Mouse (Mus musculus): Measurements from ENCODE around the gene Cnot4. TPM values are rescaled to one million over a fixed set of nuclear protein-coding genes. Genes with fewer than 3 reads are reported as not detected.
A peak's percentile ranks its signal among the peaks of the same experiment; 100 is the strongest.

Gene Cnot4
- polyA plus RNA-seq, 1 experiment from 2014 or later, result 13.7 TPM

- no peak for DNase-seq
- ATAC-seq (ENCODE audit: low read depth), result no peak
- 91% methylated on average over 1 of the region's 1 CpGs for WGBS (ENCODE audit: insufficient replicate concordance)
Measured at GRCm38 (mm10) chr6:35140351-35140750, 6.8 kb upstream of the Cnot4 start.

DNA sequence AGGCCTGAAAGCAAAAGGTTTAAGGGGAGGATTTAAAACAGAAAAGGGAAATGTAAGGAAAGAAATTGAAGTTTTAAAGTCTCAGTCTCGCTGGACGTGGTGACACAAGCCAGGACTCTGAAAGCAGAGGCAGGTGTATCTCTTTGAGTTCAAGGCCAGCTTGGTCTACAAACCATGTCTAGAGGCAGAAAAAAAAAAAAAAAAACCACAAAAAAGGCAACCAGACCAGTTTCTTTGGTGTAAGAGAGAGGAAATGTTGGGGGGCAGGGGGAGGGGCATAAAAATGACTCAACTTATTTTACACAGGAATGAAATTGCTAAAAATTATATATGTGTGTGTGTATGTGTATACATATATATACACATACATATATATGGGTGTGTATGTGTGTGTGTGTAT is 1.3 kb upstream of the Cnot4 start:
- no peaks in the 10 kb centered on the region for H3K36me3 ChIP-seq
- WGBS (ENCODE audit: insufficient replicate concordance), result 59% methylated on average over 2 of the region's 2 CpGs
- H3K4me3 ChIP-seq (replicated peaks), result peak overlapping the region; percentile 96
- H3K4me1 ChIP-seq (replicated peaks), result peaks cover 26% of the 10 kb centered on the region
- peak overlapping the region; percentile 93 for H3K4me2 ChIP-seq
- H3K9me3 ChIP-seq (replicated peaks), result no peaks in the 10 kb centered on the region
- peak overlapping the region; percentile 55 for H3K27ac ChIP-seq
- no peaks in the 10 kb centered on the region for H3K27me3 ChIP-seq
- ATAC-seq (ENCODE audit: low read depth), result no peak
- no peak for DNase-seq
- peak overlapping the region; percentile 75 for H3K9ac ChIP-seq

More at GRCm38 (mm10) chr6:35140351-35140750, 6.8 kb upstream of the Cnot4 start:
- Histone ChIP-seq H3K9ac (no peak overlapping the region), H3K36me3 (no peaks in the 10 kb centered on the region), H3K27me3 (no peaks in the 10 kb centered on the region), H3K4me1 (replicated peaks) (no peaks in the 10 kb centered on the region), H3K9me3 (replicated peaks) (peaks cover 5% of the 10 kb centered on the region; the same call in 1 of the 2 replicates), H3K4me3 (replicated peaks) (no peak overlapping the region), H3K27ac (no peak overlapping the region), H3K4me2 (no peak overlapping the region)

- peak; percentile 92 for ATAC-seq (ENCODE audit: low read depth)
- no peak for DNase-seq
- H3K4me1 ChIP-seq (replicated peaks), result peaks cover 28% of the 10 kb centered on the region
- no peaks in the 10 kb centered on the region; the same call in 1 of the 2 replicates for H3K36me3 ChIP-seq
- no peaks in the 10 kb centered on the region for H3K9me3 ChIP-seq (replicated peaks)
- H3K4me2 ChIP-seq, result peak overlapping the region; percentile 92
- H3K27ac ChIP-seq, result peak overlapping the region; percentile 94
- H3K27me3 ChIP-seq, result no peaks in the 10 kb centered on the region
- H3K4me3 ChIP-seq (replicated peaks), result peak overlapping the region; percentile 96
- under 1% methylated on average over 22 of the region's 25 CpGs for WGBS (ENCODE audit: insufficient replicate concordance)
- H3K9ac ChIP-seq, result peak overlapping the region; percentile 98
Measured at GRCm38 (mm10) chr6:35133246-35133578, 312 bp downstream of the Cnot4 start.

DNA sequence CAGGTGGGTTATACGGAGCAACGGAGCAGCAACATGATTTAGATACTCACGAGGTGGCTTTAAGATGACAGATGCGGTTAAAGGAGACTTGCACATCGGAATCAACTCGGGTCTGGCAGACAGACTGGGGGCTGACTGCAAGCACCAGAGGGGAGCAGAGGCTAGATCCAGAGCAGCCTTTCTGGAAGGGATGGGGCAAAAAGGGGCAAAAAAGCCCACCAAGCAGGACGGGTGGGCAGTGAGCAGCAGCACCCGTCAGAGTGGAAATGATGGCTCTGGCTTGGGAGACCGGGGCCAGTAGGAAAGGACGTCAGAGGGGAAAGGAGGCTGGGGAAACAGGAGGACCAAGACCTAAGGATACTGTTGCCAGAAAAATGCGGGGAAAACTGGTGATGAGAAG is 718 bp downstream of the Cnot4 start:
- 2% methylated on average over 11 of the region's 11 CpGs for WGBS (ENCODE audit: insufficient replicate concordance)
- H3K27ac ChIP-seq, result peak overlapping the region; percentile 94

DNA sequence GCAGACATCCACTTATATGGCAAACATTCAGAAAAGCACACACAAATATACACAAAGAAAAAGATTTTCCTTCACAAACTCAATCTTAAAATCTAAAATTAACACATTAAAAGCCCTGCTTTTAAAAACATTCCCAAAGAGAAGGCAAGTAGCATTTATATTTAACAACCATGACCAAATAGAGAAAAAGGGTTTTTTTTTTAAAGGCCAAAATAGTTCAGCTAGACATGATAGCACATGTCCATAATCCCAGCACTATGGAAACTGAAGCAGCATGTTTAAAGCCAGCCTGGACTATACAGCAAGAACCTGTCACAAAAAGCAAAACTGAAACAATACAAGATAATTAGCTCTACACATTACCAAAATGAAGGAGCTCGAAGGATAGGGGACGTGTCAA is 11.0 kb downstream of the Cnot4 start:
- H3K27ac ChIP-seq, result no peak overlapping the region
- no peak for DNase-seq
- no peak for ATAC-seq (ENCODE audit: low read depth)
- H3K4me2 ChIP-seq, result no peak overlapping the region
- no peak overlapping the region for H3K9ac ChIP-seq
- H3K27me3 ChIP-seq, result no peaks in the 10 kb centered on the region
- 72% methylated on average over 2 of the region's 2 CpGs for WGBS (ENCODE audit: insufficient replicate concordance)
- H3K9me3 ChIP-seq (replicated peaks), result no peaks in the 10 kb centered on the region
- no peak overlapping the region for H3K4me3 ChIP-seq (replicated peaks)
- peaks cover 26% of the 10 kb centered on the region for H3K4me1 ChIP-seq (replicated peaks)
- H3K36me3 ChIP-seq, result no peaks in the 10 kb centered on the region

More for the DNA sequence above, 718 bp downstream of the Cnot4 start:
- Histone ChIP-seq H3K27me3 (no peaks in the 10 kb centered on the region), H3K4me1 (replicated peaks) (peaks cover 28% of the 10 kb centered on the region), H3K4me3 (replicated peaks) (peak overlapping the region; percentile 96), H3K9me3 (replicated peaks) (no peaks in the 10 kb centered on the region), H3K4me2 (peak overlapping the region; percentile 92), H3K36me3 (no peaks in the 10 kb centered on the region; the same call in 1 of the 2 replicates), H3K9ac (peak overlapping the region; percentile 98)
- no peak for DNase-seq
- no peak for ATAC-seq (ENCODE audit: low read depth)

DNA sequence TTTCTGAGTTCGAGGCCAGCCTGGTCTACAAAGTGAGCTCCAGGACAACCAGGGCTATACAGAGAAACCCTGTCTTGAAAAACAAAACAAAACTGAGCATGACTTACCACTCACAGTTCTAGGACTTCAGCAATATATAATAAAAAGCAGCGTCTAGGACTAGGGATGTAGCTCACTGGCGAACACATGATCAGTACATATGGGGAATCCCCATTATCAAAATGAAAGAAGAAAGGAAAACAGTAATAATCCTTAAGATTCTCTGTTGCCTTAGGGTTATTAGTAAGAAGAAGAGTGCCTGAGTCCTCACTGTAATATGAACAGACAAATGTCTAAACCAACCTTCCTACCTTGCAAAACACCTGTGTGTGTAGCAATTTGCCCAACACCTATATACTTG is 11.6 kb downstream of the Cnot4 start:
- Histone ChIP-seq H3K27me3 (no peaks in the 10 kb centered on the region), H3K4me2 (no peak overlapping the region), H3K36me3 (no peaks in the 10 kb centered on the region), H3K9me3 (replicated peaks) (no peaks in the 10 kb centered on the region), H3K4me3 (replicated peaks) (no peak overlapping the region), H3K27ac (no peak overlapping the region), H3K4me1 (replicated peaks) (peaks cover 23% of the 10 kb centered on the region), H3K9ac (no peak overlapping the region)
- 87% methylated on average over 3 of the region's 3 CpGs for WGBS (ENCODE audit: insufficient replicate concordance)
- ATAC-seq (ENCODE audit: low read depth) (no peak), DNase-seq (no peak)

DNA sequence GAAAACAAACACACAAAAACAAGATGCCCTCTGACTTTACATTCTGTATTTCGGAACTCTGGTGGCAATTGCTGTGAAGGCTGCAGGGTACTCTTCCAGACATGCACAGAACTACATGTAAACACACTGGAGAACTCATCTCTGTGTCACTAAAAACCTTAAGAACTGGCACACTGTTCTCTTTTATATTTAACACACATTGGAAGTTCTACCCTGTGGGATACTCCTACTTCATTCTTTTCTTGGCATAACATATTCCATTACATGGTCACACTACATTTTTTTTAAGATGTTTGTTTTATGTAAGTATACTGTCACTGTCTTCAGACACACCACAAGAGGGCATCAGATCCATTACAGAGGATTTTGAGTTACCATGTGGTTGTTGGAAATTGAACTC is 31.1 kb downstream of the Cnot4 start:
- Histone ChIP-seq H3K4me3 (replicated peaks) (no peak overlapping the region), H3K36me3 (peaks cover 5% of the 10 kb centered on the region; the same call in 1 of the 2 replicates), H3K9ac (no peak overlapping the region), H3K27me3 (no peaks in the 10 kb centered on the region), H3K9me3 (replicated peaks) (no peaks in the 10 kb centered on the region), H3K27ac (no peak overlapping the region), H3K4me1 (replicated peaks) (no peaks in the 10 kb centered on the region), H3K4me2 (no peak overlapping the region)
- ATAC-seq (ENCODE audit: low read depth) (no peak), DNase-seq (no peak)
- 87% methylated on average over 1 of the region's 1 CpGs for WGBS (ENCODE audit: insufficient replicate concordance)

- H3K4me3 ChIP-seq (replicated peaks), result no peak overlapping the region
- H3K9me3 ChIP-seq (replicated peaks), result no peaks in the 10 kb centered on the region
- no peak for ATAC-seq (ENCODE audit: low read depth)
- no peak for DNase-seq
- WGBS (ENCODE audit: insufficient replicate concordance), result 84% methylated on average over 3 of the region's 3 CpGs
- H3K27ac ChIP-seq, result no peak overlapping the region
- H3K4me2 ChIP-seq, result no peak overlapping the region
- no peak overlapping the region for H3K9ac ChIP-seq
- peaks cover under 1% of the 10 kb centered on the region; the same call in 1 of the 2 replicates for H3K4me1 ChIP-seq (replicated peaks)
- H3K36me3 ChIP-seq, result peaks cover 16% of the 10 kb centered on the region; the same call in 1 of the 2 replicates
- no peaks in the 10 kb centered on the region for H3K27me3 ChIP-seq
Measured at GRCm38 (mm10) chr6:35084927-35085326, 48.6 kb downstream of the Cnot4 start.

DNA sequence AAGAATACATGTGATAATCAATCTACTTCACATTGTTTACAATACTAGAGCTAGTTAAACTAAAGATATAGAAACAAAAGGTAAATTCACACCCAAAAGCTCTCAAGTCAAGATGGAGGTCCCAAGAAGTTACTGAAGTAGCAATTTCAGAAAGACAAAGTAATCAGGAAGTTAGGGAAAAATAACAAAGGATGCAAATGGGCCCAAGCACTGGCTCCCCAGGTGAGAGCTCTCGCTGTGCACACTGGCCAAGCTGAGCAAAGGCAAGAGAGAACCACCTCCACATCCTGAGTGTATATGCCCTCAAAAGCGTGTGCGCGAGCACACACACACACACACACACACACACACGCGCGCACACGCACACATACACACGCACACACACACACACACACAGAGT is 58.4 kb downstream of the Cnot4 start:
- no peak for ATAC-seq (ENCODE audit: low read depth)
- Histone ChIP-seq H3K36me3 (peaks cover 41% of the 10 kb centered on the region), H3K27ac (no peak overlapping the region), H3K9ac (no peak overlapping the region), H3K4me1 (replicated peaks) (peaks cover 6% of the 10 kb centered on the region; the same call in 1 of the 2 replicates), H3K27me3 (no peaks in the 10 kb centered on the region), H3K4me3 (replicated peaks) (no peak overlapping the region), H3K4me2 (no peak overlapping the region), H3K9me3 (replicated peaks) (no peaks in the 10 kb centered on the region)
- no peak for DNase-seq
- WGBS (ENCODE audit: insufficient replicate concordance), result 93% methylated on average over 9 of the region's 9 CpGs

- Histone ChIP-seq H3K9me3 (replicated peaks) (no peaks in the 10 kb centered on the region), H3K27ac (no peak overlapping the region), H3K36me3 (peaks cover 32% of the 10 kb centered on the region), H3K4me3 (replicated peaks) (no peak overlapping the region), H3K4me1 (replicated peaks) (no peaks in the 10 kb centered on the region), H3K27me3 (no peaks in the 10 kb centered on the region), H3K9ac (no peak overlapping the region), H3K4me2 (no peak overlapping the region)
- DNase-seq (no peak), ATAC-seq (ENCODE audit: low read depth) (no peak)
- 82% methylated on average over 3 of the region's 3 CpGs for WGBS (ENCODE audit: insufficient replicate concordance)
Measured at GRCm38 (mm10) chr6:35071261-35071660, 62.3 kb downstream of the Cnot4 start.

DNA sequence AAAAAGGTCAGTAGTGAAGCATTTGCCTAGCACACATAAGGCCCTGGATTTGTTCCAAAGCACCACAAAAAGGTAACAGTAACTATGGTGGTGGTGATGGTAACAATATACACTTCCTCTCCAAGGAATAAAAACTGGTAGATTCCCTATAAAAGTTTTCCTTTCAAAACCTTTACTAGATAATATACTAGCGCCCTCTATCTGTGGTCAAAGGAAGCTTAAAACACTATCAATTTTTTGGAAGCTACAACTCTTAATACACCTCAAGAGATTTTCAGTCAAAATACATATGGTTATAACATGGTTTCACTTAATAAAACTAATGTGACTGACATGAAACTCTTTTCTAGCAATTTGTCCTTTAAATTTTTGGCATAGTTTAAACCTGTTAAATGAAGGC is 71.1 kb downstream of the Cnot4 start:
- no peak overlapping the region for H3K4me2 ChIP-seq
- DNase-seq, result no peak
- no peaks in the 10 kb centered on the region for H3K9me3 ChIP-seq (replicated peaks)
- H3K27me3 ChIP-seq, result no peaks in the 10 kb centered on the region
- H3K9ac ChIP-seq, result no peak overlapping the region
- ATAC-seq (ENCODE audit: low read depth), result no peak
- no peak overlapping the region for H3K4me3 ChIP-seq (replicated peaks)
- H3K27ac ChIP-seq, result no peak overlapping the region
- H3K36me3 ChIP-seq, result peaks cover 17% of the 10 kb centered on the region
- H3K4me1 ChIP-seq (replicated peaks), result no peaks in the 10 kb centered on the region
- 13% methylated on average over 1 of the region's 1 CpGs for WGBS (ENCODE audit: insufficient replicate concordance)

DNA sequence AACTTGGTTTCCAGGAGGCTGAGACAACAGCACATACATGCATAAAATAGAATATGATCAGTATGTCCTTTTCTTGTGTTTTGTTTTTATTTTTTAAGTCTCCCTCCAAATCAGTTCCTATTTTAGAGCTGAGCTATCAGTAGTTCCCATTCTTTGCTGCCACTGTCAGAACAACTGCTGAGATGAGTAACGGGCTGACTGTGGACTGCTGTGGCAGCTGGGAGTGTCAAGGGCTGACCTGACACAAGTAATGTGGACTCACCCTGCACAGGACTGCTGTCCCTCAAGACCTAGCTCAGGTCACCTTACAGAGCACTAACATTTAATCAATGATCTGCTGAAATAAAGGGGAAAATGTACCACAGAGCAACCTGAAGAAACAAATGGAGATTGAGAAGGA is 90.4 kb downstream of the Cnot4 start:
- no peak for DNase-seq
- ATAC-seq (ENCODE audit: low read depth), result no peak
- H3K9ac ChIP-seq, result no peak overlapping the region
- no peaks in the 10 kb centered on the region for H3K27me3 ChIP-seq
- H3K4me2 ChIP-seq, result no peak overlapping the region
- H3K9me3 ChIP-seq (replicated peaks), result no peaks in the 10 kb centered on the region
- H3K27ac ChIP-seq, result no peak overlapping the region
- H3K4me1 ChIP-seq (replicated peaks), result 0 out of 2 replicates have a peak, but pooled peaks cover 2% of the 10 kb centered on the region
- peaks cover 8% of the 10 kb centered on the region; the same call in 1 of the 2 replicates for H3K36me3 ChIP-seq
- no peak overlapping the region for H3K4me3 ChIP-seq (replicated peaks)
- WGBS (ENCODE audit: insufficient replicate concordance), result 68% methylated on average over 1 of the region's 1 CpGs
